Mouse (Mus musculus) spleen, adult 12 weeks (tissue): ENCODE results near the gene Des.

Source experiments
- DNase-seq: peaks from one replicate; pipeline ENCODE4 v3.0.0; 2022; ENCODE audit warnings: low spot score

Des gene

GRCm38 (mm10) chr1:75360112-75361031, at the start of gene Des:
Gene Des, plus strand, starts transcription at chr1:75360329.
- no peak for DNase-seq

GRCm38 (mm10) chr1:75311694-75312093, 48.4 kb upstream of the Des start:
- DNase-seq = no peak

GRCm38 (mm10) chr1:75315011-75315410, 45.1 kb upstream of the Des start:
- DNase-seq = no peak

- no peak for DNase-seq
Measured at GRCm38 (mm10) chr1:75315456-75316365, 44.4 kb upstream of the Des start.

- DNase-seq = no peak
Measured at GRCm38 (mm10) chr1:75316861-75317240, 43.3 kb upstream of the Des start.

GRCm38 (mm10) chr1:75317241-75318201, 42.6 kb upstream of the Des start, which contains the start of gene Dnpep:
Gene Dnpep, minus strand, starts transcription at chr1:75317990.
- peak; percentile 100 for DNase-seq

GRCm38 (mm10) chr1:75318301-75318700, 41.8 kb upstream of the Des start:
- no peak for DNase-seq

- no peak for DNase-seq
Measured at GRCm38 (mm10) chr1:75318736-75319135, 41.4 kb upstream of the Des start.

- DNase-seq = no peak
Measured at GRCm38 (mm10) chr1:75319166-75319565, 41.0 kb upstream of the Des start.

GRCm38 (mm10) chr1:75327461-75327860, 32.7 kb upstream of the Des start:
- DNase-seq = no peak

- DNase-seq = no peak
Measured at GRCm38 (mm10) chr1:75331271-75331670, 28.9 kb upstream of the Des start.

- DNase-seq = no peak
Measured at GRCm38 (mm10) chr1:75336461-75336860, 23.7 kb upstream of the Des start.

GRCm38 (mm10) chr1:75337097-75337496, 23.0 kb upstream of the Des start:
- no peak for DNase-seq

- DNase-seq = no peak
Measured at GRCm38 (mm10) chr1:75338091-75338694, 21.9 kb upstream of the Des start.

GRCm38 (mm10) chr1:75339337-75339736, 20.8 kb upstream of the Des start:
- no peak for DNase-seq

GRCm38 (mm10) chr1:75340519-75340918, 19.6 kb upstream of the Des start:
- DNase-seq = no peak

- no peak for DNase-seq
Measured at GRCm38 (mm10) chr1:75342874-75343416, 17.2 kb upstream of the Des start.

GRCm38 (mm10) chr1:75344291-75345035, 15.7 kb upstream of the Des start:
- DNase-seq = no peak

- no peak for DNase-seq
Measured at GRCm38 (mm10) chr1:75345036-75345935, 14.8 kb upstream of the Des start.
